Mouse (Mus musculus) stomach, embryonic 15.5 days (tissue): ENCODE measurements around the gene Hrc. TPM values are rescaled to one million over a fixed set of nuclear protein-coding genes. Genes with fewer than 3 reads are reported as not detected.

Experiments used
- ATAC-seq: fragments of 200-750 bp; cut with Nextera tagmentation; 2 replicates; pipeline ENCODE4 v1.8.0; 2017; ENCODE audit warnings: low read depth, moderate number of reproducible peaks, moderate TSS enrichment; ENCODE audit not compliant: insufficient read depth, low FRiP score
- H3K27ac ChIP-seq: fragments of 300-500 bp; sonication (generic); 2 replicates; pipeline ENCODE4 v1.5.1; 2015; ENCODE audit warnings: mild to moderate bottlenecking, inconsistent platforms
- H3K27me3 ChIP-seq: fragments of 300-500 bp; sonication (generic); replicated peaks from 2 replicates; pipeline ENCODE4 v1.6.1; 2015; ENCODE audit warnings: inconsistent platforms
- H3K36me3 ChIP-seq: fragments of 300-500 bp; sonication (generic); 2 replicates; pipeline ENCODE4 v1.6.1; 2015; ENCODE audit warnings: inconsistent platforms
- H3K4me1 ChIP-seq: fragments of 300-500 bp; sonication (generic); 2 replicates; pipeline ENCODE4 v1.6.1; 2015; ENCODE audit warnings: inconsistent platforms
- H3K4me2 ChIP-seq: fragments of 300-500 bp; sonication (generic); 2 replicates; pipeline ENCODE4 v1.6.1; 2015; ENCODE audit warnings: mild to moderate bottlenecking, inconsistent platforms
- H3K4me3 ChIP-seq: fragments of 300-500 bp; sonication (generic); replicated peaks from 2 replicates; pipeline ENCODE4 v1.5.1; 2015; ENCODE audit warnings: inconsistent platforms
- H3K9ac ChIP-seq: fragments of 300-500 bp; sonication (generic); 2 replicates; pipeline ENCODE4 v1.6.1; 2015; ENCODE audit warnings: inconsistent platforms
- H3K9me3 ChIP-seq: fragments of 300-500 bp; sonication (generic); 2 replicates; pipeline ENCODE4 v1.6.1; 2016; ENCODE audit warnings: inconsistent platforms
- WGBS: fragments of 180-500 bp; shearing (Covaris S2); methylation state at CpG from one replicate; pipeline ENCODE4 v1.1.7; 2015; 5-methylcytosine and 5-hydroxymethylcytosine counted together
- polyA plus RNA-seq: library from polyadenylated mRNA; unstranded; fragments of >200 nt; fragmentation: Nextera tagmentation; extraction: Ambion mirVana; gene quantifications from 2 replicates; pipeline ENCODE4 v1.2.1, GENCODE M21; 2015

Hrc gene
- polyA plus RNA-seq, 1 experiment from 2014 or later, result 1.4 TPM

- peak overlapping the region; percentile 94; the same call in 1 of the 2 replicates for H3K4me2 ChIP-seq
- H3K4me1 ChIP-seq, result peaks cover 29% of the 10 kb centered on the region
- H3K9me3 ChIP-seq, result no peaks in the 10 kb centered on the region
- no peak overlapping the region for H3K27ac ChIP-seq
- H3K36me3 ChIP-seq, result peaks cover 8% of the 10 kb centered on the region; the same call in 1 of the 2 replicates
- no peak for ATAC-seq
- peaks cover 31% of the 10 kb centered on the region for H3K27me3 ChIP-seq
- peak overlapping the region; percentile 53; the same call in 1 of the 2 replicates for H3K4me3 ChIP-seq
- no peak overlapping the region for H3K9ac ChIP-seq
- 85% methylated on average over 15 of the region's 15 CpGs for WGBS
Observed at GRCm38 (mm10) chr7:45368178-45368577, 33.1 kb downstream of the Hrc start.

GRCm38 (mm10) chr7:45369022-45369745, 34.1 kb downstream of the Hrc start:
- Histone ChIP-seq H3K4me3 (no peak overlapping the region; the same call in 1 of the 2 replicates), H3K4me1 (peaks cover 29% of the 10 kb centered on the region), H3K27me3 (peaks cover 28% of the 10 kb centered on the region), H3K4me2 (peak overlapping the region; percentile 99; the same call in 1 of the 2 replicates), H3K27ac (no peak overlapping the region), H3K36me3 (peaks cover 13% of the 10 kb centered on the region; the same call in 1 of the 2 replicates), H3K9ac (no peak overlapping the region), H3K9me3 (no peaks in the 10 kb centered on the region)
- no peak for ATAC-seq
- WGBS, result 72% methylated on average over 16 of the region's 16 CpGs

- Histone ChIP-seq H3K27ac (no peak overlapping the region), H3K9me3 (no peaks in the 10 kb centered on the region), H3K27me3 (peaks cover 27% of the 10 kb centered on the region), H3K4me3 (peak overlapping the region; percentile 55), H3K4me1 (peaks cover 29% of the 10 kb centered on the region), H3K36me3 (peaks cover 13% of the 10 kb centered on the region; the same call in 1 of the 2 replicates), H3K4me2 (peak overlapping the region; percentile 99), H3K9ac (peak overlapping the region; percentile 35; the same call in 1 of the 2 replicates)
- ATAC-seq, result no peak
- 7% methylated on average over 50 of the region's 52 CpGs for WGBS
Observed at GRCm38 (mm10) chr7:45369836-45370474, 34.9 kb downstream of the Hrc start.

- H3K36me3 ChIP-seq, result peaks cover 13% of the 10 kb centered on the region; the same call in 1 of the 2 replicates
- no peaks in the 10 kb centered on the region for H3K9me3 ChIP-seq
- peak within 1 kb of the TSS; percentile 99 for H3K4me2 ChIP-seq
- peaks cover 29% of the 10 kb centered on the region for H3K4me1 ChIP-seq
- ATAC-seq, result peak; percentile 78
- H3K9ac ChIP-seq, result peak within 1 kb of the TSS; percentile 35; the same call in 1 of the 2 replicates
- peak within 1 kb of the TSS; percentile 55 for H3K4me3 ChIP-seq
- peaks cover 20% of the 10 kb centered on the region for H3K27me3 ChIP-seq
- no peak within 1 kb of the TSS for H3K27ac ChIP-seq
- WGBS, result 8% methylated on average over 28 of the region's 28 CpGs
Observed at GRCm38 (mm10) chr7:45370475-45371311, 35.6 kb downstream of the Hrc start, which contains the start of gene Lin7b. Gene Lin7b (minus strand): TSS chr7:45370583.

- Histone ChIP-seq H3K4me1 (peaks cover 19% of the 10 kb centered on the region), H3K9me3 (no peaks in the 10 kb centered on the region), H3K36me3 (peaks cover 30% of the 10 kb centered on the region), H3K4me3 (no peak overlapping the region), H3K27me3 (peaks cover 12% of the 10 kb centered on the region), H3K27ac (no peak overlapping the region), H3K9ac (no peak overlapping the region), H3K4me2 (no peak overlapping the region)
- no peak for ATAC-seq
- 81% methylated on average over 5 of the region's 5 CpGs for WGBS
Observed at GRCm38 (mm10) chr7:45372371-45372770, 37.3 kb downstream of the Hrc start.

- no peaks in the 10 kb centered on the region for H3K9me3 ChIP-seq
- ATAC-seq, result no peak
- peaks cover 48% of the 10 kb centered on the region for H3K36me3 ChIP-seq
- peaks cover 10% of the 10 kb centered on the region; the same call in 1 of the 2 replicates for H3K4me1 ChIP-seq
- H3K27ac ChIP-seq, result no peak overlapping the region
- no peak overlapping the region for H3K9ac ChIP-seq
- no peak overlapping the region for H3K4me3 ChIP-seq
- H3K4me2 ChIP-seq, result no peak overlapping the region
- H3K27me3 ChIP-seq, result no peaks in the 10 kb centered on the region
- 89% methylated on average over 8 of the region's 8 CpGs for WGBS
Observed at GRCm38 (mm10) chr7:45374620-45375019, 39.5 kb downstream of the Hrc start.

- peaks cover 61% of the 10 kb centered on the region for H3K36me3 ChIP-seq
- H3K4me3 ChIP-seq, result no peak overlapping the region
- no peak overlapping the region for H3K9ac ChIP-seq
- no peaks in the 10 kb centered on the region for H3K4me1 ChIP-seq
- H3K27me3 ChIP-seq, result no peaks in the 10 kb centered on the region
- H3K4me2 ChIP-seq, result no peak overlapping the region
- WGBS, result 86% methylated on average over 1 of the region's 1 CpGs
- H3K27ac ChIP-seq, result no peak overlapping the region
- no peaks in the 10 kb centered on the region for H3K9me3 ChIP-seq
- ATAC-seq, result no peak
Observed at GRCm38 (mm10) chr7:45376057-45376456, 41.0 kb downstream of the Hrc start.

GRCm38 (mm10) chr7:45386077-45386476, 51.0 kb downstream of the Hrc start:
- Histone ChIP-seq H3K9ac (no peak overlapping the region), H3K4me2 (no peak overlapping the region), H3K36me3 (peaks cover 80% of the 10 kb centered on the region), H3K27ac (no peak overlapping the region), H3K27me3 (no peaks in the 10 kb centered on the region), H3K4me1 (no peaks in the 10 kb centered on the region), H3K4me3 (no peak overlapping the region), H3K9me3 (no peaks in the 10 kb centered on the region)
- ATAC-seq, result no peak
- 92% methylated on average over 3 of the region's 3 CpGs for WGBS

Other genes starting within 250 kb of the Hrc start
- 320 and 325 TPM in 2 replicates for gene Rcn3, start 243.1 kb upstream of the Hrc start, polyA plus RNA-seq
- 92.1 and 94.1 TPM in 2 replicates for gene Fcgrt, start 231.4 kb upstream of the Hrc start, polyA plus RNA-seq
- gene Rps11, start 210.9 kb upstream of the Hrc start, polyA plus RNA-seq, result 1,420 and 1,462 TPM in 2 replicates
- gene Rpl13a, start 206.5 kb upstream of the Hrc start, polyA plus RNA-seq, result 1,296 and 1,308 TPM in 2 replicates
- gene Gm45713, start 199.1 kb upstream of the Hrc start, polyA plus RNA-seq, result 0.42 TPM in 1 of 2 replicates, not detected in the other
- 2.2 and 2.5 TPM in 2 replicates for gene Flt3l, start 198.9 kb upstream of the Hrc start, polyA plus RNA-seq
- 80.3 and 90.0 TPM in 2 replicates for gene Pih1d1, start 181.0 kb upstream of the Hrc start, polyA plus RNA-seq
- 49.3 and 58.7 TPM in 2 replicates for gene Aldh16a1, start 180.7 kb upstream of the Hrc start, polyA plus RNA-seq
- gene Slc17a7, start 171.3 kb upstream of the Hrc start, polyA plus RNA-seq, result 0.13 TPM in 1 of 2 replicates, not detected in the other
- not detected in 2 replicates for gene Gfy, start 155.7 kb upstream of the Hrc start, polyA plus RNA-seq
- not detected in 2 replicates for gene Pth2, start 154.3 kb upstream of the Hrc start, polyA plus RNA-seq
- gene Ccdc155, start 130.4 kb upstream of the Hrc start, polyA plus RNA-seq, result 0.55 and 0.64 TPM in 2 replicates
- gene Dkkl1, start 123.1 kb upstream of the Hrc start, polyA plus RNA-seq, result 1.1 and 1.4 TPM in 2 replicates
- gene Tead2, start 119.5 kb upstream of the Hrc start, polyA plus RNA-seq, result 123 and 141 TPM in 2 replicates
- 4.2 and 7.1 TPM in 2 replicates for gene Cd37, start 96.2 kb upstream of the Hrc start, polyA plus RNA-seq
- not detected in 2 replicates for gene Slc6a16, start 94.2 kb upstream of the Hrc start, polyA plus RNA-seq
- not detected in 2 replicates for gene Slc6a21, start 57.8 kb upstream of the Hrc start, polyA plus RNA-seq
- 23.9 and 26.9 TPM in 2 replicates for gene Trpm4, start 1.5 kb upstream of the Hrc start, polyA plus RNA-seq
- 4.8 and 5.6 TPM in 2 replicates for gene Ppfia3, start 31.7 kb downstream of the Hrc start, polyA plus RNA-seq
- gene Lin7b, start 35.3 kb downstream of the Hrc start, polyA plus RNA-seq, result 3.5 and 4.0 TPM in 2 replicates
- 225 and 247 TPM in 2 replicates for gene Snrnp70, start 60.5 kb downstream of the Hrc start, polyA plus RNA-seq
- gene Kcna7, start 70.4 kb downstream of the Hrc start, polyA plus RNA-seq, result 0.08 TPM in 1 of 2 replicates, not detected in the other
- gene Ntf5, start 78.4 kb downstream of the Hrc start, polyA plus RNA-seq, result 2.6 and 2.7 TPM in 2 replicates
- gene Lhb, start 85.5 kb downstream of the Hrc start, polyA plus RNA-seq, result 0.62 TPM in 1 of 2 replicates, not detected in the other
- gene Gys1, start 99.6 kb downstream of the Hrc start, polyA plus RNA-seq, result 34.3 and 37.7 TPM in 2 replicates
- gene Ruvbl2, start 102.8 kb downstream of the Hrc start, polyA plus RNA-seq, result 127 and 139 TPM in 2 replicates
- gene Ftl1, start 124.6 kb downstream of the Hrc start, polyA plus RNA-seq, result 4,747 and 4,817 TPM in 2 replicates
- 157 and 168 TPM in 2 replicates for gene Bax, start 131.6 kb downstream of the Hrc start, polyA plus RNA-seq
- gene Tulp2, start 146.6 kb downstream of the Hrc start, polyA plus RNA-seq, result 1.4 and 1.8 TPM in 2 replicates
- gene Gm45808, start 151.5 kb downstream of the Hrc start, polyA plus RNA-seq, result not detected in 2 replicates
- 3.5 and 3.7 TPM in 2 replicates for gene Dhdh, start 153.5 kb downstream of the Hrc start, polyA plus RNA-seq
- gene Nucb1, start 175.1 kb downstream of the Hrc start, polyA plus RNA-seq, result 214 and 230 TPM in 2 replicates
- 21.1 and 36.1 TPM in 2 replicates for gene Ppp1r15a, start 191.0 kb downstream of the Hrc start, polyA plus RNA-seq
- 2.9 TPM in 2 replicates for gene Plekha4, start 191.0 kb downstream of the Hrc start, polyA plus RNA-seq
- 2.2 and 3.9 TPM in 2 replicates for gene Hsd17b14, start 219.6 kb downstream of the Hrc start, polyA plus RNA-seq
- 78.8 and 87.1 TPM in 2 replicates for gene Bcat2, start 234.9 kb downstream of the Hrc start, polyA plus RNA-seq